8 mouse cellular contexts compared by ENCODE assay signal in the genomic region with DNA sequence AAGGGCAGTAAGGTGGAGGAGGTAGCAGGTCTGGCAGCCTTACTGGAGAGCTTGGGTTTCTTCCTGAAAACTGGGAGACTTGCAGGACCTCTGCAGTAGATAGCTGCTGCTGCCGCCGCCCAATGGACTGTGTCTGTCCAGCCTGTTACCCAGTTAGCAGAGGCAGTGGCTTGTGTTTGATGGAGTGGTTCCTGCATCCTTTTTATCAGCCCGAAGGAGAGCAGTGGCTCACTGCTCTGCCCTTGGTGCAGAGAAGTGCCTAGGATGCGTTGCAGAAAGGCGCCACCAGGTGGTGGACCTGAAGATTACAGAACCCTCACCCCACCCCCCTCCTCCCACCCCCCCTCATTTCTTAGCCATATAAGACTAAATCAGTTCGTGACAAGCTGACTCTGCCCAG. TPM values are rescaled to one million over a fixed set of nuclear protein-coding genes. Genes with fewer than 3 reads are reported as not detected.
DNase-seq lines count a peak whose midpoint lies in the region; ATAC-seq lines count a peak whose summit lies in the region.

No protein-coding gene starts in this region.

- ATAC-seq in common myeloid progenitor, adult 5-6 weeks (replicated peaks; ENCODE audit: low read depth, poor library complexity, severe bottlenecking), result peak; percentile 64

- H3K27me3 ChIP-seq in splenic B cell, adult 2 months (ENCODE audit: control insufficient read depth, insufficient read depth, low read length, poor library complexity, severe bottlenecking), result no peaks in the 10 kb centered on the region

- DNase-seq in left cerebral cortex, postnatal 4 days, result peak; percentile 67
- DNase-seq in left cerebral cortex, postnatal 36 days (ENCODE audit: low spot score in 2 of 2), result no peak
- peak; percentile 65 for DNase-seq in R1 (ENCODE audit: low read depth, low spot score)
- DNase-seq in induced T-regulatory cell, adult 2 months (ENCODE audit: low read depth), result peak; percentile 87
- DNase-seq in lung, postnatal 36 days, result peak; percentile 68
- peak; percentile 82 for DNase-seq in splenic B cell, adult 2 months (ENCODE audit: low read depth, low spot score)
- DNase-seq in frontal cortex, postnatal 25 days (ENCODE audit: low spot score in 2 of 2), result no peak

- intact Hi-C loops in left cerebral cortex, postnatal 4 days (cut with DNase I), result loop anchor here (2.0 kb wide), 1 partner anchor 27 kb away; no protein-coding TSS in a partner anchor
- intact Hi-C loops in left cerebral cortex, postnatal 36 days (cut with DNase I), result loop anchor here (2.0 kb wide), 1 partner anchor 27 kb away; no protein-coding TSS in a partner anchor

- H3K36me3 ChIP-seq in splenic B cell, adult 2 months (ENCODE audit: control insufficient read depth, insufficient read depth, low read length, poor library complexity, severe bottlenecking), result no peaks in the 10 kb centered on the region

RNA-seq across cellular contexts. Expression of gene Stk40, which starts 10.2 kb away (rescaled TPM):
- 10 to 100 TPM; 23.7 to 25.0 TPM for total RNA-seq in left cerebral cortex, postnatal 4 days (2021)
- total RNA-seq in left cerebral cortex, postnatal 36 days (2021), result 10 to 100 TPM; 27.4 to 30.4 TPM
- 10.6 and 11.7 TPM in 2 replicates for total RNA-seq in common myeloid progenitor, adult 5-6 weeks (2017)

RNA-seq across cellular contexts. Expression of gene Lsm10, which starts 17.5 kb away (rescaled TPM):
- 10 to 100 TPM; 23.9 to 25.3 TPM for total RNA-seq in left cerebral cortex, postnatal 4 days (2021)
- total RNA-seq in left cerebral cortex, postnatal 36 days (2021), result 10 to 100 TPM; 13.0 to 14.5 TPM
- 14.9 and 15.8 TPM in 2 replicates for total RNA-seq in common myeloid progenitor, adult 5-6 weeks (2017)

RNA-seq across cellular contexts. Expression of gene Eva1b, which starts 33.6 kb away (rescaled TPM):
- total RNA-seq in left cerebral cortex, postnatal 4 days (2021), result 1 to 10 TPM; 6.3 to 7.2 TPM
- 1 to 10 TPM; 3.0 to 3.8 TPM for total RNA-seq in left cerebral cortex, postnatal 36 days (2021)
- total RNA-seq in common myeloid progenitor, adult 5-6 weeks (2017), result 0.68 and 1.0 TPM in 2 replicates

RNA-seq across cellular contexts. Expression of gene Sh3d21, which starts 49.3 kb away (rescaled TPM):
- total RNA-seq in left cerebral cortex, postnatal 4 days (2021), result 1 to 10 TPM in 1 of 2 experiments, under 1 TPM in 1; 0.58 to 1.3 TPM
- total RNA-seq in left cerebral cortex, postnatal 36 days (2021), result under 1 TPM; 0.76 to 0.77 TPM
- not detected in 2 replicates for total RNA-seq in common myeloid progenitor, adult 5-6 weeks (2017)

RNA-seq across cellular contexts. Expression of gene Oscp1, which starts 55.6 kb away (rescaled TPM):
- total RNA-seq in left cerebral cortex, postnatal 4 days (2021), result 10 to 100 TPM; 35.3 to 37.9 TPM
- total RNA-seq in left cerebral cortex, postnatal 36 days (2021), result 10 to 100 TPM; 51.3 to 57.3 TPM
- total RNA-seq in common myeloid progenitor, adult 5-6 weeks (2017), result 1.6 and 7.5 TPM in 2 replicates

Comparison
In these comparisons a context has a peak if more than half of its experiments do, and no peak if none do; other contexts are left out.
1. DNase-seq: peak in left cerebral cortex, postnatal 4 days (single experiment), R1 (single experiment), induced T-regulatory cell, adult 2 months (single experiment), lung, postnatal 36 days (single experiment) and splenic B cell, adult 2 months (single experiment); none in left cerebral cortex, postnatal 36 days (0 of 2) and frontal cortex, postnatal 25 days (0 of 2).